Mouse (Mus musculus): ENCODE data around the gene Ric3.
"Not testable (repeated sequence)": the region's sequence is repeated elsewhere in the genome, so short reads cannot be mapped to it uniquely, and the experiment has no call there.

DNA sequence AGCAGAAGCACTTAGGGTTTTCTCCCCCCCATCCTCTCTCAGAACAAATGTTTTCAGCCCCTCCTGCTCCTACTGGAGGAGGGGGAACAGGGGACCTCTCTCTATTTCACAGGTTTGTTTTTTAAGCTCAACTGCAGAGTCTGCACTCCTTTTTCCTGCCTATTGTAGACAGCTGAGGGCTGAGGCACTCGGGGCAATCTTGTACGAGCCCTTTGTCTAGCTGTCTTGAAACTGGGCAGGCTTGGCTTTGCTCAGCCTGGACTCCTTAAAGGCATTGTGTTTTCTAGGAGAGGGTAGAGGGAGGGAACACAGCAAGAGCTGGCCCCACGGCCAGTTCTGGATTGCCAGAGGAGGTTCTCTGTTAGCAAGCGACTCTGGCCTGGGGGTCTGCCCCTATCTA lies 32.4 kb upstream of the Ric3 start:
- TF ChIP-seq CTCF (IDR thresholded peaks at IDR 0.05; ENCODE audit: extremely low read depth, insufficient read depth, insufficient read length, insufficient replicate concordance); POLR2A (IDR thresholded peaks at IDR 0.05; ENCODE audit: low read depth, low read length): not testable (repeated sequence)
